Mouse (Mus musculus): ENCODE data around the gene Ints2.
"Not testable (repeated sequence)": the region's sequence is repeated elsewhere in the genome, so short reads cannot be mapped to it uniquely, and the experiment has no call there.

Ints2 gene

DNA sequence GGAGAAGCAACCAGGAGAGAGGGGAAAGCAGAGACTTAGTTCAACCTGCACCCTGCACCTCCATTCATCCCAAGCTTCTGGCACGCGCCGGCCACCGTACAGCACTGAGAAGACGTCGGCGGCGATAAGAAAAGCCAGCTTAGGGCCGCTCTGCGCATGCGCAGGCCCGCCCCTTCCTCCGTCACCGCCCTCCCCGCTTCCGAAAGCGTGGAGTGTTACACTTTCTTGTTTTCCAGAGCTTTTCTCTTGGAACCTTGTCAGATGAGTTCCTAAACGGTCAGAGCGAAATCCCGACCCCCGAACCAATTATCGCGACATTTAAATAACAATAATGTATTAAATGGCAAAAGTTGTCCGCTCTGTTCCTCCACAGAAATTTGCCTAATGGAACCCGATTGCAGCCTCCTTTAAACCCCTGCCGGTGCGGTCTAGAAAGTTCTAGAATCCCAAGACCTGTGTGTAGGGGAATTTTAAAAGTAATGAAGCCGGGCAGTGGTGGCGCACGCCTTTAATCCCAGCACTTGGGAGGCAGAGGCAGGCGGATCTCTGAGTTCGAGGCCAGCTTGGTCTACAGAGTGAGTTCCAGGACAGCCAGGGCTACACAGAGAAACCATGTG lies at the start of gene Ints2:
Gene Ints2, minus strand, starts transcription at position 116 of the 617 bp plus-strand sequence.
- peak; percentile 93 for DNase-seq (ENCODE audit: low spot score)

- not testable (repeated sequence) for DNase-seq (ENCODE audit: low spot score)
Observed at GRCm38 (mm10) chr11:86292201-86292600, 34.8 kb upstream of the Ints2 start.

DNA sequence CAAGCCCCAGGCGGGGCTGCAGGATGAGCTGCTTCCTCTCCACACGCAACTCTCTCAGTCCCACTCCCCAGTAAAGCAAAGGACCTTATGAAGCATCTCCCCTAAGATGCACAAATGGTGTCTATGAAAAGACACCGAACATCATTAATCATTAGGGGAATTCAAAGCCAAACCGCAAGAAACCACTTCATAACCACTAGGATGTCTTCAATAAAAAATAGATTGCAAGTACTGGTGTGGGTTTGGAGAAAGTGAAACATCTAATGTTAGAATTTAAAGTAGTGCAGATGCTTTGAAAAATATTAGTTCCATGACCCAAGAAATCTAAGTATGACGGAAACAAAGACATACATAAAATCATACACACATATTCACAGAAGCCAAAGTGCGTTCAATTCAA lies 34.3 kb upstream of the Ints2 start:
- no peak for DNase-seq (ENCODE audit: low spot score)

GRCm38 (mm10) chr11:86285729-86286128 lies 28.4 kb upstream of the Ints2 start:
- no peak for DNase-seq (ENCODE audit: low spot score)

GRCm38 (mm10) chr11:86278442-86279102 lies 21.2 kb upstream of the Ints2 start:
- no peak for DNase-seq (ENCODE audit: low spot score)

- DNase-seq (ENCODE audit: low spot score): no peak
Observed at GRCm38 (mm10) chr11:86257054-86257453, 321 bp downstream of the Ints2 start.

DNA sequence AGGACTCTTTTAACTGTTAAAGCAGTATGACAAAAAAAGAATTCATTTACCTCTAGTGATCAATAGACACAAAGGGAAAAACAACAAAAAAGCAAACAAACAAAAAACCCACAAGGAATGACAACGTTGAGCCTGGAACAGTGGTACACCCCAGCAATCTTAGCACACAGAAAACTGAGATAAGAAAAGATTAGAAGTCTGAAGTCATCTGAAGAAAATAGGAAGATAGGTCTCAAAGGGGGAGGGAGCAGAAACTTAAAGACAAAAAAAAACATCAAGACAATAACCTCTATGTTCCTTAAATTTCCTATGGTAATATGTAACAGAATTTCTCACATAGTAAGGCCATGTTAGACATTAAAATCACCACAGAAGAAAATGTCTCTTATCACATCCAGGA lies 4.0 kb downstream of the Ints2 start:
- DNase-seq (ENCODE audit: low spot score): no peak

DNA sequence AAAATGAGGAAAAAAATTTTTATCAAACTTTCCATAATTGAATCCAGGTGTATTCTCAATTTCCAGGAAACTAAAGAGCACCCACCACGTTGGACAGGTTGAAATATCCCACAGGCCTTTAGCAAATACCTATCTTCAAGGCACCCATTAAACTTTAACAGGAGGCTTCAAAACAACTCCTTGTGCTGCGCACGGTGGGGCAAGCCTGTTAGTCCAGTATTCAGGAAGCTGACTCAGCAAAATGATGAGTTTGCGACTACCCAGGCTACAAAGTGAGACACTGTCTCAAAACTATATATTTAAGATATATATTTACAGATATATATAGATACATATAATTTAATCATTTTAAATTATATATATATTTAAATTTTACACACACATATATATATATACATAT lies 24.9 kb downstream of the Ints2 start:
- no peak for DNase-seq (ENCODE audit: low spot score)

DNA sequence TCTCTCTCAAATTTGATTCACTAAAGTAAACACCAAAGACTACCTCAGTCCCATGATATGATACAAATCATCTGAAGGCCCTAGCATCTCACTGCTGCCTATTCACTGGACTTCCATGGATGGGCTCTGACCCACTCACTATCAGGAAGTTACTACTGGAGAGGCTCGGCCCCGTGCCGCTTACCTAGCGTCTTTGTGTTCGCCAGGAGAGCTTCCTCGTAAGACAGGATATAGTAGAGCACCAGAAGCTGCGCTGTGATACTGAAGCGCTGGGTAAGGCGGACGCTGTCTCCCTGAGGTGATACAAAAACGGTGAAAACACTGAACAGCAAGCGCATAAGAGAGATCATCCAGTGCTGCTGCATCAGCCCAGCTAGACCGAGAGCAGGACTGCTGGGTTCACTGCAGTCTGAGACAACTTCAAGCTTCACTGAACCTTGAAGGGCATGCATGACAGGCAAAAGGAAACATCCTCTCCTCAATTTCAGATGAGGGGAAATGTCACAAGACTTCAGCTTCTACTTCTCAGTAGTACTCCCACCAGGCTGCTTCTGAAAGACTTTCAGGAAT lies 25.5 kb downstream of the Ints2 start:
- DNase-seq (ENCODE audit: low spot score): no peak

- no peak for DNase-seq (ENCODE audit: low spot score)
Observed at GRCm38 (mm10) chr11:86226646-86227180, 30.7 kb downstream of the Ints2 start.

- no peak for DNase-seq (ENCODE audit: low spot score)
Observed at GRCm38 (mm10) chr11:86225761-86226160, 31.6 kb downstream of the Ints2 start.

- no peak for DNase-seq (ENCODE audit: low spot score)
Observed at GRCm38 (mm10) chr11:86211803-86212202, 45.6 kb downstream of the Ints2 start.

DNA sequence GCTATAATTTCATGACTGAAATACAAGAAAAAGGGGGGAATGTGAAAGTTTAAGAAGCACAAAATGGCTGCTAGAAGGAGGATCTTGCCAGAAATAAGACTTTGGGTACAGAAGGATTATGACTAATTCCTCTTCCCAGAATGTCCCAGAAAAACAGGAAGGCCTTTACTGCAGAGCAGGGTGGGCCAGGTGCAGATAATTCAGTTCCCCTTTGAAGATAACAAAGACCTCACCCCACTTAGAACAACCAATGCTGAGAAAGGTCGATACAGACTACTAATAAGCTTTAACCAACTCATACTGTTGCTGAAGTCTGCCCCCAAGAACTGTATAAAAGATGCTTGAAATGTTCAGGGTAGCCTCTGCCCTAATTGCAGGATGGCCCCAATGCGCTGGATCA lies 48.3 kb downstream of the Ints2 start:
- DNase-seq (ENCODE audit: low spot score): no peak

DNA sequence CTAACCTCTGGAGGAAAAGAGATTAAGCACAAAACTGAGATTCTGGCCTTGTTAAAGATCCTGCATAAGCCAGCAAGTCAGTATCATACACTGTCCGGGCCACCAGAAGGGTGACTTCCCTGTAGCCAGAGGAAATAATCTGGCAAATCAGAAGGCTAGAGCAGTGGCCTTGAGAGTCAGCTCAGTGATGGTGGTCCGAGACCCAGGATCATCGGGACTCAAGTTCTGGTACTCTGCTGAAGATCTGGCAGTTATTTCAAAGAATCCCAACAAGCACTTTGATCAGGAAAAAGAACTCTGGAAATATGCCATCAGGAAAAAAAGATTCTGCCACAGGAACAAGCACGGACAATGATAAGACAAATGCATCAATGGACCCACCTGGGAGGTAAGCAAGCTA lies 51.5 kb downstream of the Ints2 start:
- no peak for DNase-seq (ENCODE audit: low spot score)

GRCm38 (mm10) chr11:86205031-86205430 lies 52.3 kb downstream of the Ints2 start:
- DNase-seq (ENCODE audit: low spot score): no peak

GRCm38 (mm10) chr11:86201901-86202675 lies 55.3 kb downstream of the Ints2 start:
- no peak for DNase-seq (ENCODE audit: low spot score)

DNA sequence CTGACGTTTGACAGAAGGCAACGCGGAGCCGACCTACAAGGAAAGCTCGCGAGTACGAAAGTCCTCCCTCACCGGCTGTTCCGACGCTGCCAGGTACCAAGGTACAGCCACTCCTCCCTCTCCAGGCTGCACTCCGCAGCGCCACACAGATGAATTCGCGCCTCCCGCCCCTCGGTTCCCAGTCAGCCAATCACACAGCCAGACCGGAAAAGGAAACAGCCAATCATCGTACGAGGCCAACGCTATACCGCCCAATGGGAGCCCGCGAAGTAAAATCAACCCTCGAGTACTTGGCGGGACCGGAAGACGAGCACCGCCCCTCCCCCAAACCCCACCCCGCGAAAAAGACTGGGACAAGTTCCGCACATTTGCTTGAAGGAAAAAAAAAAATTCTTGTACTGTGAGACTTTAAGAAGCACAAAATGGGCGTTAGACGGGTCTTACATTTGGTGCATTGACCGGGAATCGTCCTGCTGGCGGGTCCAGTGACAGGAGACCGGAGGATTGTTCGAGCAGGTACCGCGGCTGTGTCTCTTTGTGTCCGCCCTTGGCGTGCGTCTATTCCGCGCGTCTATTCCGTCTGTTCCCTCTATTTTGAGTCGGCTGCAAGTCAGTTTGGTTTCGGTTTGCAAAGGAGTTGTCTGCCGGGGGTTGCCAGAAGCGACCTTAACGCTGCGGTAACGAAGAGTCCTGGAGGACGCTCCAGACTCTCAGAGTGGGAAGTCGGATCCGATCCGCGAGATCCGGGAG lies 56.2 kb downstream of the Ints2 start, which contains the start of gene Brip1:
Gene Brip1, minus strand, starts transcription at position 157 of the 750 bp plus-strand sequence.
- peak; percentile 75 for DNase-seq (ENCODE audit: low spot score)

DNA sequence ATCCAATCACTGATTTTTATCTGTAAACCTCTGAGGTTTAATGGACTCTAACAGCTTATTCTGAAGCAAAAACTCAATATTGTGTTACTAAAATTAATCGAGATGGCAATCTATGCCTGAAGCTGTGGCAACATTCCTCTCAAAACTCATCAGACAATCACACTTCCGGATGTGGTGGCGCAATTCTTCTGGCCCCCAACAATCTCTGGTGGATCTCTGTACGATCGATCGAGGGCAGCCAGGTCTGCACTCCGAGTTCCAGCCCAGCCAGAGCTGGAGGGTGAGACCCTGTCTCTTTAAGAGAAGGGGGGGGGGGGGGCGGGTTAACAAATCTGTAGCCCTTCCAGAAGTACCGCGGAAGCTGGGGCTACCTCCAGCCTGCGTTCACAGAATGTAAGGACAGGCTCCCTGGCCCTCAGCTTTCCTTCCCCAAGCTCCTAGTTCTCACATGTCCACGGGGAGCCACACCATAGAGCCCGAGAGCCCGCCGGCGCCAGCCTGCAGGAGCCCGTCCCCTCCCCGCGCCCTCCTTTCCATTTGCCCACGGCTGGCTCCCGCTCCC lies 56.8 kb downstream of the Ints2 start:
- DNase-seq (ENCODE audit: low spot score): no peak

DNA sequence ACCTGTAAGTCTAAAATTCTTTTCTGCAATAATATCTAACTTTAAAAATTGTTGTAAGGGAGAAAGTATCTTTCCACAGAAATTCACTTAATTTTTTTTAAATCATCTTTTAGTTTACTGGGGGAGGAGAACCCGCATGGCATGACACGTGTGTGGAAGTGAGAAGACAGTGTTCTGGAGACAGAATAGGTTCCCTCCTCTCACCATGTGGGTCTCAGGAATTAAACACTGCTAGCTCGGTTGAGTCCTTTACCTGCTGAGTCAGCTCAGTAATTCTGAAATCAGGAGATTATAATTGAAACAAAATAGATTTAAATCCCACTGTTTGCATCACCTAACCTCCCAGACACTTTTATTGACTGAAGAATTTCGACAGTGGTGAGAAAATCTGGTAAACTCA lies 57.6 kb downstream of the Ints2 start:
- DNase-seq (ENCODE audit: low spot score): no peak

DNA sequence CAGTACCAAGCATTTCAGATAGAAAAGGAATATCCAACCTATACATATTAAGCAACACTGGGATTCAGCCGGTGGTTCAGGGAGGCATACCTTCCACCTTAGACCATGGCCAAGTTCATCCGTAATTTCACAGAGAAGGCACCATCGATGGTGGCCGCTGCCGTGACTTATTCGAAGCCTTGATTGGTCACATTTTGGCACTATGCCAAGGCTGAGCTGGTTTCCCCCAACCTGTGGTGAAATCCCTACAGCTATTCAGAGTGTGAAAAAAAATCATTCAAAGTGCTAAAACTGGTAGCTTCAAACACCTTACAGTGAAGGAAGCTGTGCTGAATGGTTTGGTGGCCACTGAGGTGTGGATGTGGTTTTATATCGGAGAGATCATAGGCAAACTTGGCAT lies 72.2 kb downstream of the Ints2 start:
- not testable (repeated sequence) for DNase-seq (ENCODE audit: low spot score)

DNA sequence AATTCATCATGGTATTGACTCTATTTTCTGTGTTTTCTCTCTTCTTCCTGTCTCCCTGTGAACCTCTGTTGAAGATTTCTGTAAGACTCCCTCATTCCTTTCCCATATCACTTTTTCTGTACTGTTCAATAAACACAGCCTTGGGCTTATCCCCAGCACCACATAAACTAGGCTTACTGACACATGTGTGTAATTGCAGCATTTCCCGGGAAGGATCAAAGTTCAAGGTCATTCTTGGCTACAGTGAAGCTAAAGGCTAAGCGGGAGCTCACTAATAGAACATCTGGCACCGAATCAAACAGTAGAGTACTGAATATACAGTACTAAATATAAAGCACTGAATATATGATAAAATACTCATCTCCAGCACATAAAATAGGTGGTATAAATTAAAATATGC lies 81.5 kb downstream of the Ints2 start:
- DNase-seq (ENCODE audit: low spot score): no peak
